Mouse (Mus musculus): ENCODE data around the gene Fam192a. TPM values are rescaled to one million over a fixed set of nuclear protein-coding genes. Genes with fewer than 3 reads are reported as not detected.

Fam192a gene
- polyA plus RNA-seq, 1 experiment from 2014 or later, result 44.9 TPM

DNA sequence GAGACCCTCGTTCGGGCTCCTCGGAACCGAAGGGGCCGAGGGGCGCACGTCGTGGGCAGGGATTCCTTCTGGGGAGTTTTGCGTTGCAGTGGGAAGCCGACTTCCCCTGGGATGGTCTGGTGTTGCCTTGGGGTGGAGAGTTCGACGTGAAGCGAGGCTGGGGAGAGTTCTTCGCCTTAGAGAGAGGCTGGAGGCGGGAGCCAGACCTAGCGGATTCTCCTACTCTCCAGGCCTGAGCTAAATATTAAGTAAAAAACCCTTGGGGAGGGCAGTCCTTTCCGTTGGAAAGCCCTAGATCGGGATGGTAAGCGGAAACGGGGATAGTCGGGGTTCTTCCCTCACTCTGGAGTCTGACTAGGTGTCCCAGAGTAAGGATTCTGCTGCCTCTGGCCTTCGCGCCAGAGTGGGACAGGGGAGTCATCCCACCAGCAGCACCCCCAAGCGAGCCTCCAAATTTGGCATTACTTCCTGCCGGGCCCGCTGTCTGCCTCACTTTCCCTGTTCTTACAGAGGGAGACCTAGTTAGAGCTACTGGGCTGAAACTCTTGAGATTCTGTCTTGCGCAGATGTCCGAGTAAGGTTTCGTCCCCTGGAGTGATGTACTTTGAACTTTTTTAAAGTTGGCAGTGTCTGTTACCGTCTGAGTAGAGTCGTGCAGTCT lies 804 bp upstream of the Fam192a start:
- H3K9ac ChIP-seq, result peak overlapping the region; percentile 94
- peak; percentile 8; the same call in 1 of the 2 replicates for ATAC-seq (ENCODE audit: insufficient number of reproducible peaks, low FRiP score)
- H3K4me1 ChIP-seq (replicated peaks), result peaks cover 8% of the 10 kb centered on the region
- peak overlapping the region; percentile 90 for H3K27ac ChIP-seq (ENCODE audit: poor library complexity, severe bottlenecking)
- no peaks in the 10 kb centered on the region for H3K9me3 ChIP-seq (replicated peaks)
- peaks cover 8% of the 10 kb centered on the region; the same call in 1 of the 2 replicates for H3K36me3 ChIP-seq
- H3K27me3 ChIP-seq (replicated peaks), result no peaks in the 10 kb centered on the region
- peak overlapping the region; percentile 88 for H3K4me3 ChIP-seq
- H3K4me2 ChIP-seq, result peak overlapping the region; percentile 86
- under 1% methylated on average over 31 of the region's 31 CpGs for WGBS

DNA sequence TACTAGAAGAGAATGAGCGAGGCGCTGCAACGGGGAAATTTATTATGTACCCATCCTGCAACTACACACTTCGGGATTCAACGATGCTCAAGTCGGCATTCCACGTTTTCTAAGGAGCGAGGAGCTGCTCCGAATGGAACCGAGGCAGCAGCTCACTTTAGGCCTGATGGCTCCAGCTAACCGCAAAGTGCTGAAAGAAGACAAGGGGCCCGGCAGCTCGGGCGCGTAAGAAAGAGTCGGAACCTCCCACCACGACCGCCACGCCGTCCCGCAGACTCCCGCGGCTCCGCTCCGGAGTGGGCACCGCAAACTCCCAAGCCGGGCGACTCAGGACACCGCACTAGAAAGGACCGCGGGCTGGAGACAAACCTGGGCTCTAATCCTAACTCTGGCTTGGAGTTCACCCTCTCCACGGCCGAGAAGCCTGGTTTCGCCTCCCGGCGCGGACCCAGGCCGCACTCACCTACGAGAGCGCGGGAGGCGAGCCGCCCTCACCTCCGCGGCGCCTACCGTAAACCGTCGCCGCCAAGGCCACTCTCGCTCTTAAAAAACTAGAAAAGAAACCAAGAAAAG lies 677 bp downstream of the Fam192a start:
- Histone ChIP-seq H3K4me1 (replicated peaks) (peaks cover 8% of the 10 kb centered on the region), H3K9me3 (replicated peaks) (no peaks in the 10 kb centered on the region), H3K9ac (peak overlapping the region; percentile 96), H3K27ac (ENCODE audit: poor library complexity, severe bottlenecking) (peak overlapping the region; percentile 70), H3K36me3 (no peaks in the 10 kb centered on the region), H3K4me3 (peak overlapping the region; percentile 88), H3K4me2 (peak overlapping the region; percentile 84), H3K27me3 (replicated peaks) (no peaks in the 10 kb centered on the region)
- peak; percentile 15; the same call in 1 of the 2 replicates for ATAC-seq (ENCODE audit: insufficient number of reproducible peaks, low FRiP score)
- under 1% methylated on average over 51 of the region's 51 CpGs for WGBS

DNA sequence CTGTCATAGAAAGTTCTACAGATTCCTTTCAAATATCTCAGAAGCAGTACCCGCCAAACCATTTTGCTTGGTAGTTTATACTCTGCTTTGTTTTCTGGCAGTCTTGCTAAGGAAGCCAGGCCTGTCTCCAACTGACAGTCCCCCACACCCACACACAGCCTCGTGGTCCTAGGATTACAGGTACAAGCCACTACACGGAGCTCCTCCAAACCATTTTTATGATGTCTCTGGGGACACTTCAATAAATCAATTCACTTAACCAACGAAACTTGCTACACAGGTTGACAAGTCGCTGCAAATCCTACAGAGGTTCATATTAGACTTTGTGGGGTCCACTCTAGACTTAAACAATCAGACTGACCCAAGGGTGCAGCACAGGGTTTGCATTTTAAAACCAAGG lies 1.3 kb downstream of the Fam192a start:
- peaks cover 8% of the 10 kb centered on the region for H3K4me1 ChIP-seq (replicated peaks)
- H3K4me3 ChIP-seq, result peak overlapping the region; percentile 88
- no peak for ATAC-seq (ENCODE audit: insufficient number of reproducible peaks, low FRiP score)
- H3K9me3 ChIP-seq (replicated peaks), result no peaks in the 10 kb centered on the region
- H3K27me3 ChIP-seq (replicated peaks), result no peaks in the 10 kb centered on the region
- peak overlapping the region; percentile 84 for H3K4me2 ChIP-seq
- H3K36me3 ChIP-seq, result no peaks in the 10 kb centered on the region
- no peak overlapping the region for H3K27ac ChIP-seq (ENCODE audit: poor library complexity, severe bottlenecking)
- 25% methylated on average over 5 of the region's 5 CpGs for WGBS
- peak overlapping the region; percentile 96 for H3K9ac ChIP-seq

DNA sequence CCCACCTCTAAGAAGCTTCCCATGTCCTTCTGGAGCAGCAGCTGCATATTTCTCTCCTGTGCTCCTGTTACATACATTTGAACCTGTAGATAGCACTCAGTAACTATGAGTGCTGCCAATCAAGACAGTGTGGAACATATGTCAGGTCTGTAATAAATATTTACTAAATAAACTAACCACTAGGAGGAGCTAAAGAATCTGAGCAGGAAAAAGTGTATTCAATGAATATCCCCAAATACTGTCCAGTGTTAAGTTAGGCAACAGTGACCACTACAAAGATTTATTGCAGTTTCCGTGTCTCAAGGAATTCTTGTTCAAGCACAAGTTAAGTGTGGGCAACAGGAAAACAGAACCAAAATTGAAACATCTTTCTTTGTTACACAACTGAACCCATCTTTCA lies 7.6 kb downstream of the Fam192a start:
- no peak for ATAC-seq (ENCODE audit: insufficient number of reproducible peaks, low FRiP score)
- Histone ChIP-seq H3K4me1 (replicated peaks) (no peaks in the 10 kb centered on the region), H3K9ac (no peak overlapping the region), H3K27ac (ENCODE audit: poor library complexity, severe bottlenecking) (no peak overlapping the region), H3K4me2 (no peak overlapping the region), H3K9me3 (replicated peaks) (no peaks in the 10 kb centered on the region), H3K36me3 (peaks cover under 1% of the 10 kb centered on the region; the same call in 1 of the 2 replicates), H3K4me3 (no peak overlapping the region), H3K27me3 (replicated peaks) (no peaks in the 10 kb centered on the region)
- WGBS, result 77% methylated on average over 1 of the region's 1 CpGs

DNA sequence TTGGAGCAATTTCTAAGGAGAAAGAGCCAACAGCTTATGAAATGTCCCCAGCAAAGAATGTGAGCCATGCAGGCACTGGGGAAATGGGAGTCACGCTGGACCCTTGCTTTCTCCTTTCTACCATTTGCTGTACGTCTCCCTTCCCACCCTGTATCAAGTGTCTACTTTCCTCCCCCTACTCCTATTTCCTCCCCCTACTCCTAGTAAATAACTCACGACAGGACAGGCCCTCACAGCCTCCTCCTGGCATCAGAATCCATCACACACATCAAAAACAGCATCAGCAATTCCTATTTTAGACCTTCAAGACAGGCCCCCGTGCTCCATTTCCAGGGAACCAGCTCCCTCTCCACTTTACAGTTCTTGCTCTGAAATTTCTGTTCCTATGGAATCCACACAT lies 10.1 kb downstream of the Fam192a start:
- H3K9me3 ChIP-seq (replicated peaks), result no peaks in the 10 kb centered on the region
- H3K4me3 ChIP-seq, result no peak overlapping the region
- H3K9ac ChIP-seq, result no peak overlapping the region
- ATAC-seq (ENCODE audit: insufficient number of reproducible peaks, low FRiP score), result no peak
- peaks cover 25% of the 10 kb centered on the region for H3K36me3 ChIP-seq
- H3K27me3 ChIP-seq (replicated peaks), result no peaks in the 10 kb centered on the region
- H3K4me1 ChIP-seq (replicated peaks), result no peaks in the 10 kb centered on the region
- no peak overlapping the region for H3K27ac ChIP-seq (ENCODE audit: poor library complexity, severe bottlenecking)
- H3K4me2 ChIP-seq, result no peak overlapping the region
- WGBS, result 72% methylated on average over 4 of the region's 4 CpGs

DNA sequence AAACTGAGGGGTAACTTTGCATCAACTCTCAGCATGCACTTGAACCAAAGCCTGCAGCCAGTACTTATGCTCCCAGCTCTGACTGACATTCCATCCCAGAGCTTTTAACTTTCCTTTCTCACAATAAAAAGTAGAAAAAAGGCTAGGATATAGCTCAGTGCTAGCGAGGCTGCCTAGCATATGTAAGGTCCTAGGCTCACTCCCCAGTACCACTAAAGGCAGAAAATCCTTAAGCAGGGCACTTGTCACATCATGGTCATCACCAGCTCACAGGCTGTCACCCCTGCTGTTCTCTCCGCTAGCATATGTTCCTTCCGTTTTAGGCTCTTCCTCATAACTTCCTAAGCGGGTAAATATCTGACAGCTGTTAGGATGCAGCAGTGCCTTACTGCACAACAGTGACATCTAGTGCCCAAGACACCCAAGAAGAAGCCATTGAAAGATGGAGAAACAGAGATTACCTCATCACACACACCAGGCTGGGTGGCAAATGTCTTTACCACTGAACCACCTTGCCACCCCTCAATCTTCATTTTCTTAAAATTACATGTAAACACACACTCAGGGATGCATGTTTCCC lies 17.5 kb downstream of the Fam192a start:
- no peak overlapping the region for H3K27ac ChIP-seq (ENCODE audit: poor library complexity, severe bottlenecking)
- no peak for ATAC-seq (ENCODE audit: insufficient number of reproducible peaks, low FRiP score)
- no peaks in the 10 kb centered on the region for H3K4me1 ChIP-seq (replicated peaks)
- H3K9ac ChIP-seq, result no peak overlapping the region
- H3K27me3 ChIP-seq (replicated peaks), result no peaks in the 10 kb centered on the region
- no peaks in the 10 kb centered on the region for H3K9me3 ChIP-seq (replicated peaks)
- WGBS, result 68% methylated on average over 4 of the region's 4 CpGs
- H3K4me2 ChIP-seq, result no peak overlapping the region
- no peak overlapping the region for H3K4me3 ChIP-seq
- H3K36me3 ChIP-seq, result peaks cover 87% of the 10 kb centered on the region

DNA sequence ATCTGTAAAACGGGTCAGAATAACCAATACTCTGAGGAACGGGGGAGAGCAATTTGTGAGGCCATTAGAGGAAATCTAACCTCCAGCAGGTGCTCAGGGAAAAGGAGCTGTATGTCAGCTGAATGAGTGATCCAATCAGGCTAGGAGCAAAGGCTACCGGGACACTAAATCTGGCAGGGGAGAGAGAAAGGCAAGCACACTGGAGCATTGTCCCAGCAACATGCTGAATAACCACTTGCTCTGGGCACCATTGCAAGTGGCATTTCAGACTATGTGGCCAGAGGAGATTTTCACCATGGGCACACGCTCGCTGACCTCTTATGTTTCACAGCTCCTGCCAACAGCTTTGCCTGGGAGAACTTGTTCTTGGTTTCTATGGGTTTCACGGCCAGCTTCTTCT lies 19.2 kb downstream of the Fam192a start:
- WGBS, result 90% methylated on average over 6 of the region's 6 CpGs
- H3K9ac ChIP-seq, result no peak overlapping the region
- H3K27ac ChIP-seq (ENCODE audit: poor library complexity, severe bottlenecking), result no peak overlapping the region
- H3K4me1 ChIP-seq (replicated peaks), result no peaks in the 10 kb centered on the region
- H3K27me3 ChIP-seq (replicated peaks), result no peaks in the 10 kb centered on the region
- ATAC-seq (ENCODE audit: insufficient number of reproducible peaks, low FRiP score), result no peak
- no peaks in the 10 kb centered on the region for H3K9me3 ChIP-seq (replicated peaks)
- H3K36me3 ChIP-seq, result peaks cover 89% of the 10 kb centered on the region
- H3K4me2 ChIP-seq, result no peak overlapping the region
- no peak overlapping the region for H3K4me3 ChIP-seq

DNA sequence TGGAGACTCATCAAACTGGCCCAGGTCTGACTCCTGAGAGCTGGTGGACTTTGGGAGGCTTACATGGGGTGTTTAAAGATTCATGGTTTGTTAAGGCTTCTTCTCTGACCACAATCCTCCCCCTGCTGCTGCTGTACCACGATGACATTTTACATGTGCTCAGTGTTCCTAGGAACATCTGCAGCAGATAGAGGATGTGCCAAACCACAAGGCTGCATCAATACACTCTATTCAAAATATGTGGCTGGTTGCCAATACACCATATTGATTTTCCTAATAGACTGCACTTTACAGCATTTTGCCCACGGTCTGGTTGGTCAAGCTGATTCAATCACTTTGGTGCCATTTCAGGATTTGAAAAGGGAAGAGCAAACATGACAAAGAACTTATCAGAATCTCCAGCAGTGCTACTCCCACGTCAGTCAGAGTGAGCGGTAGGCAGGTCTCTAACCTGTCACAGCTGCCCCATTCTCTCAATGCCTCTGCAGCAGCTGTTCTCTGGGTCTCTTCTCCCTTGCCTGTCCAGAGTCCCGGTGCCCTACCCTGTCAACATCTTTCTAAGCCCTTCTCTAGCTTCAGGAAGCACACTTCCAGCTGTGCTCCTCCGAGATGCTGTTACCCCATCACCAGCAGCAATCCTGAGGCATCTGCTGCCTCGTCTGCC lies 19.8 kb downstream of the Fam192a start:
- no peak for ATAC-seq (ENCODE audit: insufficient number of reproducible peaks, low FRiP score)

DNA sequence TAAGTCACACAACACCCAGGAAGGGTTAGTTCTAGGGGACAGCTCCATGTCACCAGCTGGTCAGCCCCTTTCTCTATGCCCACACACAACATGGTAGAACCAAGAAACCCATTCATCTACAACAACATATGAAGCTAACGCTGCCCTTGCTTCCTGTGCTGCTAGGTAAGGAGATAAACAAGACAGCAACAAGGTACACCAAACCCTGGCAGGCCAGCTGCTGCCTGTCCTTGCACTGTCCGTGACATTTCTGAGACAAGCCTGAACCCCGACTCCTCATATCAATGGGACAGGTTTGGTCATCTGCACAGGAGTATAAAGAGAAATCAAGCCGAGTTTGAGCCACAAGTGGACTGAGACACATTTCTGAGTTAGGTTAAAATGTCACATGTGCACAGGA lies 26.6 kb downstream of the Fam192a start:
- ATAC-seq (ENCODE audit: insufficient number of reproducible peaks, low FRiP score), result no peak
- no peaks in the 10 kb centered on the region for H3K9me3 ChIP-seq (replicated peaks)
- no peak overlapping the region for H3K4me2 ChIP-seq
- H3K9ac ChIP-seq, result no peak overlapping the region
- no peaks in the 10 kb centered on the region for H3K4me1 ChIP-seq (replicated peaks)
- 92% methylated on average over 4 of the region's 4 CpGs for WGBS
- H3K36me3 ChIP-seq, result peaks cover 68% of the 10 kb centered on the region
- H3K4me3 ChIP-seq, result no peak overlapping the region
- H3K27ac ChIP-seq (ENCODE audit: poor library complexity, severe bottlenecking), result no peak overlapping the region
- H3K27me3 ChIP-seq (replicated peaks), result no peaks in the 10 kb centered on the region

More for the DNA sequence above, 19.8 kb downstream of the Fam192a start:
- no peak overlapping the region for H3K9ac ChIP-seq
- H3K9me3 ChIP-seq (replicated peaks), result no peaks in the 10 kb centered on the region
- no peak overlapping the region for H3K27ac ChIP-seq (ENCODE audit: poor library complexity, severe bottlenecking)
- WGBS, result 85% methylated on average over 7 of the region's 7 CpGs
- H3K4me3 ChIP-seq, result no peak overlapping the region
- peaks cover 88% of the 10 kb centered on the region for H3K36me3 ChIP-seq
- no peaks in the 10 kb centered on the region for H3K27me3 ChIP-seq (replicated peaks)
- H3K4me2 ChIP-seq, result no peak overlapping the region
- H3K4me1 ChIP-seq (replicated peaks), result no peaks in the 10 kb centered on the region

DNA sequence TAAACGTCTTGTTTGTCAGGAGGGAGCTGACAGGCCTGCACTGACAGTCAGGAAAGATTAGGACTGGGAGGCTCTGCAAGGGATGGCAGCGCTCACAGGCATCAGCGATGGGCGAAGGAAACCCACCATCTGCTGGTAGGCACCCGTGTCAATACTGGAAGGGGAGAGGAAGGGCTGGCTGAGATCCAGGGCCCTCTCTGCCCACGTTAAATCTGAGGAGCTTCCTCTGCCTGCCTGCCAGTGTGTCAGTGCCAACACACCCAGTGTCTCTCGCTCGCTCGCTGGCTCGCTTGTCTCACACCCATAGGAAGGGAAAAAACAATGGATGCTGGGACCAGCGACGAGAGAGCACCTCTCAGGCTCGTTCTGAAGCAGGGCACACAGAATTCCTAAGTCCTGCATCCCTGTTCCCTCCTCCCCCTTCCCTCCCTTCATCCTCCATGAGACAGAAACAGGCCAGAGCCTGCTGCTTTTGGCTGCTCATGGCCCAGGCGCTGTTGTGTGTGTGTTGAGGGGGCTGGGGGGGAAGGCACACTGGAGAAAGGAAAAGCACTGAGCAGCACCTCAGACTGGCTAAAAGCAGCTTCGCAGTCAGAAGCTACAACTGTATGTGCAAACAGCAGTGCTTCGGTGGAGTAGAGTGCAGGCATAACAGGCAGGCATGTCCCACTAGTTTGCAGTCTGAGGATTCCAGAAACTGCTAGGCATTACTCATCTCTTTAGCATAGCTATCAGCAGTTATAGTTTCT lies 27.5 kb downstream of the Fam192a start:
- no peak overlapping the region for H3K4me3 ChIP-seq
- H3K27ac ChIP-seq (ENCODE audit: poor library complexity, severe bottlenecking), result no peak overlapping the region
- H3K9me3 ChIP-seq (replicated peaks), result no peaks in the 10 kb centered on the region
- WGBS, result 87% methylated on average over 16 of the region's 16 CpGs
- H3K36me3 ChIP-seq, result peaks cover 64% of the 10 kb centered on the region
- H3K4me1 ChIP-seq (replicated peaks), result no peaks in the 10 kb centered on the region
- no peaks in the 10 kb centered on the region for H3K27me3 ChIP-seq (replicated peaks)
- no peak for ATAC-seq (ENCODE audit: insufficient number of reproducible peaks, low FRiP score)
- no peak overlapping the region for H3K9ac ChIP-seq
- H3K4me2 ChIP-seq, result no peak overlapping the region

DNA sequence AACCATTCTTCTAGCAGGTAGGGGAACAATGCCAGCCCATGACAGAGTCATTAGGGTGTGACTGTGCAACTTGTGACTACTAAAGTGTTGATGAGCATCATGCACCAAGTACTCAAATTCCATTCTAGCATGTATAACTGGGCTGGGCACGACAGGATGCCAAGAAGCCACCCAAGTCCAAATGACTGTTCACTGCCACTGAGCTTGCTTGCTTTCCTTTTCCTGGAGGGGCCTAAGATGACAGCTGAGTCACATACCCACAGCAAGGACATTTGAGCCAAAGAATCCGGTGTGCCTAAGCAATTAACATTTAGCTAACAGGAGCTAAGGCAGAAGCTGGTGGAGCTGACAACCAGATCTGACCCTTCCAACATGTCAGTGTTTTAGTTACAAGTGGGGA lies 29.9 kb downstream of the Fam192a start:
- H3K4me1 ChIP-seq (replicated peaks), result no peaks in the 10 kb centered on the region
- no peak overlapping the region for H3K9ac ChIP-seq
- ATAC-seq (ENCODE audit: insufficient number of reproducible peaks, low FRiP score), result no peak
- 68% methylated on average over 2 of the region's 2 CpGs for WGBS
- H3K4me3 ChIP-seq, result no peak overlapping the region
- H3K27me3 ChIP-seq (replicated peaks), result no peaks in the 10 kb centered on the region
- H3K4me2 ChIP-seq, result no peak overlapping the region
- H3K9me3 ChIP-seq (replicated peaks), result no peaks in the 10 kb centered on the region
- no peak overlapping the region for H3K27ac ChIP-seq (ENCODE audit: poor library complexity, severe bottlenecking)
- H3K36me3 ChIP-seq, result peaks cover 40% of the 10 kb centered on the region
